Mouse (Mus musculus): ENCODE measurements around the gene Sdhb. TPM values are rescaled to one million over a fixed set of nuclear protein-coding genes. Genes with fewer than 3 reads are reported as not detected.

Gene Sdhb
- total RNA-seq, 2 experiments from 2014 or later = 175 to 186 TPM

GRCm38 (mm10) chr4:141014856-141015255 is 53.9 kb downstream of the Sdhb start:
- no peak for DNase-seq

GRCm38 (mm10) chr4:141015356-141015755 is 54.4 kb downstream of the Sdhb start:
- no peak for DNase-seq

- DNase-seq = no peak
Measured at GRCm38 (mm10) chr4:141016311-141016710, 55.3 kb downstream of the Sdhb start.

GRCm38 (mm10) chr4:141017657-141018436 is 56.8 kb downstream of the Sdhb start:
- no peak for DNase-seq

GRCm38 (mm10) chr4:141020220-141020619 is 59.2 kb downstream of the Sdhb start:
- no peak for DNase-seq

GRCm38 (mm10) chr4:141020811-141021613 is 60.0 kb downstream of the Sdhb start:
- DNase-seq = peak in 1 of 2 experiments; percentile 62

- no peak for DNase-seq
Measured at GRCm38 (mm10) chr4:141021614-141021929, 60.6 kb downstream of the Sdhb start.

GRCm38 (mm10) chr4:141024052-141024451 is 63.0 kb downstream of the Sdhb start:
- no peak for DNase-seq

GRCm38 (mm10) chr4:141024992-141025391 is 64.0 kb downstream of the Sdhb start:
- no peak for DNase-seq

Other genes with a start within 250 kb of the Sdhb start
- gene Padi6, start 218.6 kb upstream of the Sdhb start, total RNA-seq (2021) = not detected
- gene Padi4, start 187.0 kb upstream of the Sdhb start, total RNA-seq (2021) = not detected
- gene Padi3, start 150.6 kb upstream of the Sdhb start, total RNA-seq (2021) = not detected
- gene Padi1, start 115.4 kb upstream of the Sdhb start, total RNA-seq (2021) = not detected
- 10 to 100 TPM; 22.1 to 24.4 TPM for gene Padi2, start 54.9 kb upstream of the Sdhb start, total RNA-seq (2021)
- 100 to 1,000 TPM; 150 to 154 TPM for gene Atp13a2, start 25.7 kb downstream of the Sdhb start, total RNA-seq (2021)
- 1 to 10 TPM; 5.7 to 5.8 TPM for gene Mfap2, start 49.2 kb downstream of the Sdhb start, total RNA-seq (2021)
- gene Crocc, start 99.3 kb downstream of the Sdhb start, total RNA-seq (2021) = 10 to 100 TPM; 73.7 to 77.2 TPM
- 10 to 100 TPM; 38.5 to 40.5 TPM for gene Necap2, start 117.2 kb downstream of the Sdhb start, total RNA-seq (2021)
- gene Spata21, start 127.1 kb downstream of the Sdhb start, total RNA-seq (2021) = not detected
- 10 to 100 TPM; 47.4 to 62.3 TPM for gene Szrd1, start 178.6 kb downstream of the Sdhb start, total RNA-seq (2021)
- gene Fbxo42, start 186.7 kb downstream of the Sdhb start, total RNA-seq (2021) = 10 to 100 TPM; 23.7 to 24.5 TPM

Measured in layer of hippocampus, postnatal 36 days (tissue).